Mouse (Mus musculus) erythroblast, embryonic 14.5 days (primary cell): ENCODE results near the gene 9430015G10Rik.

Experiments used
- GATA1 ChIP-seq: IDR thresholded peaks from 2 replicates; pipeline ENCODE4 v1.6.1; 2012; ENCODE audit warnings: low read length, inconsistent platforms, mixed read lengths
- TAL1 ChIP-seq: IDR thresholded peaks from 3 replicates; pipeline ENCODE4 v1.6.1; 2012; ENCODE audit warnings: low read length, inconsistent platforms, mixed read lengths

- TF ChIP-seq GATA1: no peak
- TF ChIP-seq TAL1: no peak
Observed at GRCm38 (mm10) chr4:156101481-156101903, 8.3 kb upstream of the 9430015G10Rik start.
